Mouse (Mus musculus): ENCODE measurements around the gene Ahcy. TPM values are rescaled to one million over a fixed set of nuclear protein-coding genes. Genes with fewer than 3 reads are reported as not detected.

Gene Ahcy
- polyA plus RNA-seq, 1 experiment from 2014 or later = 30.9 TPM

DNA sequence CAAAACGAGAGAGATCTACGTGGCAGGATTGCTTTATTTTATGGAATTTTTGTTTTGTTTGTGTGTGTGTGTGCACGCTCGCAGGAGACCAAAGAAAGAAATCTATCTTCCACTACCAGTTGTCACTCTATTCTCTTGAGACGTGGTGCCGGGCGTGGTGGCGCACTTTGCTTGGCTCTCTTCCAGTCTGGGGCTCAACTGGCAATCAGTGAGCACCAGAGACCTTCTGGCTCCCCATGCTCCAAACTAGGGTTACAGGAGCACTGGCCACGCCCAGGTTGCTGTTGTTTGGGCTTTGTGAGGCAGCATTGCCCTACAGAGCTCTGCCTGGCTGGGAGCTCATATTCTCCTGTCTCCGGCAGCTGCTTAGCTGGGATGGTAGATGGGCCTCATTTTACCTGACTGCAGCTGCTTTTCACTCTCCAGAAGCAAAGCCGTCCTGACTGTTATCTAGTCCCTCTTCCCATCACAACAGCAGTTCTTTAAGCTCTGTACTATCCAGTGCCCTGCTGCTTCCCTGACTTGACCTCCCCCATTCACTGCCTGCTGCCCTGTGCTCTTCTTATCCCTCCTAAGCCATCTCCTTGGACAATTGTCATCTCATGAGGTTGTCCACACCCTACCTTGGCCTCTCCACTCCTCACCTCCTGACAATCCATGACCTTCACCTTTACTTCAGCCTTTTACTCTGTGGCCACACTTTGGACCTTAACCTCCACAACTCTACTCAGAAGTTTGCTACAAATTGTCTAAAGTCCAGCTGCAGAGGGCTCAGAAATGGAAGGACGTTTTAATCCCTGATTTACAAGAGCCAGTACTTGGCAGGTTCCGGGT lies 16.8 kb upstream of the Ahcy start:
- Histone ChIP-seq H3K9me3 (replicated peaks) (no peaks in the 10 kb centered on the region), H3K4me2 (no peak overlapping the region), H3K27me3 (replicated peaks) (no peaks in the 10 kb centered on the region), H3K4me3 (replicated peaks) (no peak overlapping the region), H3K27ac (replicated peaks) (no peak overlapping the region), H3K9ac (replicated peaks) (no peak overlapping the region), H3K36me3 (no peaks in the 10 kb centered on the region), H3K4me1 (0 out of 2 replicates have a peak, but pooled peaks cover 2% of the 10 kb centered on the region)
- WGBS = 55% methylated on average over 13 of the region's 13 CpGs
- no peak for ATAC-seq (ENCODE audit: low FRiP score)

DNA sequence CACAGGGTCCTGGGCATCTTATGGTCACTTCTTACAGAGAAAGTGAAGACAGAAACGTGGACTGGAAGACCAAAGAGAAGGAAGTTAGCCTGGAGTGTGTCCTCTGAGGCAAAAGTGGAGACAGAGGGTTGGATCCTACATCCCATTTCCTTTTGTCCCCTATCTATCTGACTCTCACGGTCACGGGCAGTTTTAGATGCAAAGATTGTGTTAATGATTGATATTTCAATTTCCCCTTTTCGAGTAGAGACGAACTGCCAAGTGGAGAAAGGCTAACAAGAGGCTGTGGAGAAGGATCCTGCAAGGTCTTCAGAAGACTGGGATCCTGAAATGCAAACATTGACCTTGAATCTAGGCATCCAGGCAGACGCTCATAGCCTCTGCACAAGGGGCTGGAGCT lies 14.0 kb upstream of the Ahcy start:
- WGBS = 85% methylated on average over 6 of the region's 6 CpGs
- no peak overlapping the region for H3K27ac ChIP-seq (replicated peaks)
- H3K4me2 ChIP-seq = no peak overlapping the region
- no peak overlapping the region for H3K9ac ChIP-seq (replicated peaks)
- no peaks in the 10 kb centered on the region for H3K9me3 ChIP-seq (replicated peaks)
- H3K36me3 ChIP-seq = no peaks in the 10 kb centered on the region
- no peaks in the 10 kb centered on the region for H3K27me3 ChIP-seq (replicated peaks)
- no peak overlapping the region for H3K4me3 ChIP-seq (replicated peaks)
- no peak for ATAC-seq (ENCODE audit: low FRiP score)
- 0 out of 2 replicates have a peak, but pooled peaks cover 2% of the 10 kb centered on the region for H3K4me1 ChIP-seq

DNA sequence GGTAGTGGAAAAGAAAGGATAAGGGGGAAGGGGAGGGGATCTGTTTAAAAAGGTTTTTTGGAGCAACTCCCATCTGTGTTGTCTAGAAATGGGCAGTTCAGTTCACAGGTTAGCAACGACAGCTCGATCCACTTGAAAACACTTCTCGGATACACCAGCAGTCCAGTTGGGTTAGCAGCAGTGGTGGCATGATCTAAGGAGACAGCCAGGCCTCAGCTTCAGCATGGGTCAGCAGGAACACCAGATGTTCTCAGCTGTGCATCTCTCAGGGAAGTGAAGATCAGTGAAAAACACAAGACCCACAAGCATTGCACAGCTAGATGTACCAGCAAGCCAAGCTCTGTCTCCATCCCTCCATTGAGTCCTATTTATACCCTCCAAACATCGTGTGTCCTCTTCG lies 12.0 kb upstream of the Ahcy start:
- Histone ChIP-seq H3K4me2 (no peak overlapping the region), H3K9me3 (replicated peaks) (no peaks in the 10 kb centered on the region), H3K4me3 (replicated peaks) (no peak overlapping the region), H3K27ac (replicated peaks) (no peak overlapping the region), H3K27me3 (replicated peaks) (no peaks in the 10 kb centered on the region), H3K36me3 (no peaks in the 10 kb centered on the region), H3K9ac (replicated peaks) (no peak overlapping the region), H3K4me1 (0 out of 2 replicates have a peak, but pooled peaks cover 2% of the 10 kb centered on the region)
- WGBS = 87% methylated on average over 5 of the region's 5 CpGs
- no peak for ATAC-seq (ENCODE audit: low FRiP score)

DNA sequence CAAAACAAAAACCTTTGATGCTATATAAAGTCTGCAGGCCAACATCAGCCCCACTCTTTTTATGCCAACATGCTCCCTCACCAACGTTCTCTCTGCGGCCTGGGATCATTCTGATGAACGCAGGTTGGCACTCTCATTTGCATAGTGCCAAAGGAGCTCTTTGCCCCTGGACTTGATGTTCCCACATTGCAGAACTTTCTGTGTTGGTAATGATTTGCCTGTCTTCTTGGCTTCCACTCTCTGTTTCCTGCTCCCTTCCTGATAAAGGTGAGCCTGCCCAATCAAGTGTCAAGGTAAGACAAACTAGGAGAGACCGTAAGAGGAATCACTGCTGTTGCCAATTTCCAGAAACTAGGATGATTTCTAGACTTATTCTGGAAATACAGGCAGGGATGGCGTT lies 10.2 kb upstream of the Ahcy start:
- no peaks in the 10 kb centered on the region for H3K27me3 ChIP-seq (replicated peaks)
- no peak overlapping the region for H3K4me2 ChIP-seq
- H3K36me3 ChIP-seq = no peaks in the 10 kb centered on the region
- no peak overlapping the region for H3K9ac ChIP-seq (replicated peaks)
- 90% methylated on average over 5 of the region's 5 CpGs for WGBS
- H3K27ac ChIP-seq (replicated peaks) = no peak overlapping the region
- ATAC-seq (ENCODE audit: low FRiP score) = no peak
- H3K9me3 ChIP-seq (replicated peaks) = no peaks in the 10 kb centered on the region
- H3K4me1 ChIP-seq = no peaks in the 10 kb centered on the region
- H3K4me3 ChIP-seq (replicated peaks) = no peak overlapping the region

DNA sequence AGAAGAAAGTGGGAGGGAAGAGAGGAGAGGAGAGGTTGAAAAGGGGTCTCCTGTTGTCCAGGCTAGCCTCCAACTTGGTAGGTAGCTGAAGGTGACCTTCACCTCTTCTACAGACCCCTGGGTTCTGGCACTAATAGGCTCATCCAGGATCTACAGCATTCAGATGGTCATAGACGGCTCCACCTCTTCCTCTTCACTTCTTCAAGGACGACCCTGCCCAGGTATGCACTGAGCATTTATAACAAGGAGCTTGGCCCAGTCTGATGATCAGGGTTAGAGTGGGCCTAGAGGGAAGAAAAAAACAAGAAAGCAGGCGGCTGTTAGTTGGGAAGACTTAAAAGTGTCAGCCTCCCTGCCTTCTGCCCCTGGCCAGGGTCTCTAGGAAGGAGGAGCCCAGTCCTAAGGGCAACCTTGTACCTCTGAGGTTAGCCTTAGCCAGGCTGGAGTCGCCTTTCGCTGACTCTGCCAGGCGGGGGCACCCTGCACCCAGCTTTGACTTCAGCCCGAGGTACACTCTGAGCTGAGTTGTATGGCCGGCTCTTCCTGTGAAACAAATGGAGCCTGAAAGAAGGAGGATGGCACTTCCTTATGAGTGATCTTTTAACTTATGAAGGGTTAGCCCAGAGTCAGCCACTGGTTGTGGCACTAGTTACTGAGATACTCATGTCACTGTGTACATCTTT lies 8.0 kb upstream of the Ahcy start:
- H3K9me3 ChIP-seq (replicated peaks) = no peaks in the 10 kb centered on the region
- no peak overlapping the region for H3K27ac ChIP-seq (replicated peaks)
- no peak overlapping the region for H3K4me2 ChIP-seq
- no peaks in the 10 kb centered on the region for H3K4me1 ChIP-seq
- 20% methylated on average over 8 of the region's 8 CpGs for WGBS
- H3K9ac ChIP-seq (replicated peaks) = no peak overlapping the region
- no peak overlapping the region for H3K4me3 ChIP-seq (replicated peaks)
- no peaks in the 10 kb centered on the region for H3K36me3 ChIP-seq
- H3K27me3 ChIP-seq (replicated peaks) = no peaks in the 10 kb centered on the region
- no peak for ATAC-seq (ENCODE audit: low FRiP score)

DNA sequence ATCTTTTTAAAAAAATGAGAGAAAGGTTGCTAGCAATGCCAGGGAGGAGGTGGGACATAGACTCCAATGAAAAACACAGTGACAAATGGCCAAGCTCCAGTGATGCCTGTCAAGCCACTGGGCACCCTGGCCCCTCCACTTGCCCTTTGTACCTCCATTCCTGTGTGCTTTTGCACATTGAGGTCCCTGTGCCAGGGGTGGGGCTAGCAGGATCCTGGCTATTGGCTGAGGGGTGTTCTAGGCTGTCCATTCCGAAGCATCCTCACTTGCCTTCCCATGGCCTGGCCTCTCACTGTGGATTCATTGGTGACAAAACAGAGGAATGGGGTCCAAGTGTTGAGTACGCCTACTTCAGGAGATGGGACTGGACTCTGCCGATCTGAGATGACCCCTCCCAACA lies 6.8 kb upstream of the Ahcy start:
- ATAC-seq (ENCODE audit: low FRiP score) = no peak
- no peaks in the 10 kb centered on the region for H3K36me3 ChIP-seq
- no peak overlapping the region for H3K9ac ChIP-seq (replicated peaks)
- no peaks in the 10 kb centered on the region for H3K4me1 ChIP-seq
- H3K4me3 ChIP-seq (replicated peaks) = no peak overlapping the region
- WGBS = 96% methylated on average over 3 of the region's 3 CpGs
- H3K27ac ChIP-seq (replicated peaks) = no peak overlapping the region
- H3K27me3 ChIP-seq (replicated peaks) = no peaks in the 10 kb centered on the region
- H3K4me2 ChIP-seq = no peak overlapping the region
- H3K9me3 ChIP-seq (replicated peaks) = no peaks in the 10 kb centered on the region

DNA sequence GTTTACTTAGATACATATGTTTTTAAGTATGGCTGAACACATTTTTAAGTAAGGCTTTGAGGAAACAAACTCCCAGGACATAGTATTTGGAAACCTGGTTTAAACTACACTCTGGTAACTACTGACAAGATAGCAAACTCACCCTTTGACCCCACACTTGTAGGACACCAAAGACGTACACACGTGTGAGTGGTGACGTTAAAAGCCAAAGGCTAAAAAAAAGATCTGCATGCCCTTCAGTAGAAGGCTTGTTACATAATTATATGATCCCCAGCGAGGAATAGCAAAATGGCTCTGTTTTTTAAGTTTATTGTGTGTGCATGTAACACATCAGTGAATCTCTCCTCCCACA lies 5.9 kb upstream of the Ahcy start:
- no peaks in the 10 kb centered on the region for H3K27me3 ChIP-seq (replicated peaks)
- no peak overlapping the region for H3K4me2 ChIP-seq
- H3K27ac ChIP-seq (replicated peaks) = no peak overlapping the region
- no peak overlapping the region for H3K4me3 ChIP-seq (replicated peaks)
- H3K36me3 ChIP-seq = no peaks in the 10 kb centered on the region
- WGBS = 74% methylated on average over 4 of the region's 4 CpGs
- no peaks in the 10 kb centered on the region for H3K9me3 ChIP-seq (replicated peaks)
- no peak overlapping the region for H3K9ac ChIP-seq (replicated peaks)
- peaks cover 7% of the 10 kb centered on the region for H3K4me1 ChIP-seq
- ATAC-seq (ENCODE audit: low FRiP score) = no peak

DNA sequence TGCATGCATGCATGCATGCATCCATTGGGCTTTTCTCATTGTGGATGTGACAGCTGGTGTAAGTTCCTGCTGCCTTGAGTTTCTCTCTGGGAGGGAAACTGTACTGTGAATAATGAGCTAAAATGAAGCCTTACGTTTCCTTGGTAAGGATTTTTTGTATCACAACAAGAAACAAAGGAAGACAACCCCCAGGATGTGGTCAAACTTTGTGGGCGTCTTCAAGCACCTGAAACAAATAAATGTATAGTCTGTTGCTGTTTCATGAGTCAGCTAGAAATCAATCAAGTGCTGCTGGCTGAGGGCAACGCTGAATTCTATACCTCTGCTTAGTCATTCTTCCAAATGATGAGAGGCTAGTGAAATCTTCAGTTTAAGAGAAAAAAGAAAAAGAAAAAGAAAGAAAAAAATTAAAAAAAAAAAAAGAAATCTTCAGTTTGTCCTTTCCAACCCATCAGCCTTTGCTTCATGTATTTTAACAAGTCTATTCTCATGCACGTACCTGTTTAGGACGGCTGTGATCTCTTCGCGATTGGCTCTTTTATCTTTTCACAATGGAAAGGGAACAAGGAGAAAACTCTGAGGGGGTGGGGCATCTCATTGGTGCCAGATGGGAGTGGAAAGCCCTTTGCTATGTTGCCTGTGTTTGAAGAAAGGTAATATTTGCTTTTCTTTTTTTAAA lies 5.3 kb upstream of the Ahcy start:
- WGBS = 29% methylated on average over 7 of the region's 7 CpGs
- no peak overlapping the region for H3K4me2 ChIP-seq
- H3K9ac ChIP-seq (replicated peaks) = no peak overlapping the region
- H3K27me3 ChIP-seq (replicated peaks) = no peaks in the 10 kb centered on the region
- no peak overlapping the region for H3K27ac ChIP-seq (replicated peaks)
- peaks cover 12% of the 10 kb centered on the region for H3K4me1 ChIP-seq
- no peak for ATAC-seq (ENCODE audit: low FRiP score)
- no peaks in the 10 kb centered on the region for H3K36me3 ChIP-seq
- H3K9me3 ChIP-seq (replicated peaks) = no peaks in the 10 kb centered on the region
- H3K4me3 ChIP-seq (replicated peaks) = no peak overlapping the region

DNA sequence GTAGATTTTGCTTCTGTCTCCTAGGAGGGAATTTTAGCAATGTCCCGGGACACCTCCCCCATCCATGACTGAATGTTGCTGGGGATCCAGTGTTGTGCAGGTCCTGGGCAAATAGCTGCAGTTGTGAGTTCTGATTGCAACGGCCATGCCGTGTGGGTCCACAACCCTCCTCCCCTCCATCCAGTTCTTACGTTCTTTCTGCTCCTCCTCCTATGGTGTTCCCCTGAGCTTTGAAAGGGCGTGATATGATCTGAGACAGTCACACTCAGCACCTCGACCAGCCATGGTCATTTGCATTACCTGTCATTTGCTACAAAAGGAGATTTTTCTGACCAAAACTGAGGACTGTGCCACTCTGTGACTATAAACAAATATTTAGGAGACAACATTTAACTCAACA lies 1.4 kb upstream of the Ahcy start:
- Histone ChIP-seq H3K9ac (replicated peaks) (no peak overlapping the region), H3K36me3 (no peaks in the 10 kb centered on the region), H3K4me3 (replicated peaks) (no peak overlapping the region), H3K4me2 (peak overlapping the region; percentile 82; the same call in 1 of the 2 replicates), H3K4me1 (peaks cover 27% of the 10 kb centered on the region), H3K9me3 (replicated peaks) (no peaks in the 10 kb centered on the region), H3K27ac (replicated peaks) (no peak overlapping the region), H3K27me3 (replicated peaks) (no peaks in the 10 kb centered on the region)
- 90% methylated on average over 6 of the region's 6 CpGs for WGBS
- ATAC-seq (ENCODE audit: low FRiP score) = no peak

DNA sequence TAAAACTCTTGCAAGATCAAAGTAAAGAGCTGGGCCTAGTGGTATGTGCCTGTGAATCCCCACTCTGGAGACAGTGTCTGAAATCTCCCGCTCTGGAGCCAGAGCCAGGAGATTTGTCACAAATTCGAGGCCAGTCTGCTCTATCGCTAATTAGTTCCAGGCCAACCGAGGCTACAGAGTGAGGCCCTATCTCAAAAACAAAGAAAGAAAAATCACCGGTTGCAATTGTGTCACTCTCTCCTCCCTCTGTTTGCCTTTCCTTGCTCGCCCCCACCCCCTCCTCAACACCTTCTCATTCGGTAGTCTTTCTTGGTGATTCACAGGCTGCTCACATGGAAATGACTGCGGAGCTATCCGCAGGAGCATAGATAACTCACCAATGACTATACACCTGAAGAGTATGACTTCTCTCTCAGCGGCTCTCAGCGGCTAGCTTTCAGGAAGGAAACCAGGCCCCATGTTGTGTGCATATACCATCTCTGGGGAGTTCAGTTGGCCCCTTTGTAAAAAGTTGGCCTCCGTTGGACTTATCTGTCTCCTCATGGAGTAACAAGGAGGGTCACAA lies 551 bp upstream of the Ahcy start:
- H3K36me3 ChIP-seq = no peaks in the 10 kb centered on the region
- H3K27ac ChIP-seq (replicated peaks) = peak overlapping the region; percentile 89
- H3K9ac ChIP-seq (replicated peaks) = peak overlapping the region; percentile 83
- no peaks in the 10 kb centered on the region for H3K27me3 ChIP-seq (replicated peaks)
- WGBS = 17% methylated on average over 12 of the region's 12 CpGs
- peak overlapping the region; percentile 82 for H3K4me2 ChIP-seq
- H3K4me3 ChIP-seq (replicated peaks) = peak overlapping the region; percentile 60
- ATAC-seq (ENCODE audit: low FRiP score) = peak; percentile 19; the same call in 1 of the 2 replicates
- no peaks in the 10 kb centered on the region for H3K9me3 ChIP-seq (replicated peaks)
- peaks cover 27% of the 10 kb centered on the region for H3K4me1 ChIP-seq

DNA sequence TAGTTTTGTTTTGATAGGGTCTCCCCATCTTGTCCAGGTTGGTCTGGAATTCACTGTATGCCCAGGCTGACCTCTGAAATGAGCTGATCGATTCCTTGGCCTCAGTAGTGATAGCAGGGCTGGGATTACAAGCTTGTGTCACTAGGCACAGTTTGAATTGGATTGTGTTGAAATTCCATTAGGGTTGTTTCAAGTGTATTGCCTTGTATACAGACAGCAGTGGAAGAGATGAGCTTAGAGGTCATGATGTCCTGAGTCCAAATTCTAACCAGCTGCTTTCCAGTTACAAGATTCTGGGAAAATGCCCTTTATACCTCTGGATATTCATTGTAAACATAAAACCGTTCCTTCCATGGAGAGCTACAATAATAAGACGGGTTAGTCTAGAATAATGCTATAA lies 950 bp downstream of the Ahcy start:
- ATAC-seq (ENCODE audit: low FRiP score) = no peak
- Histone ChIP-seq H3K9ac (replicated peaks) (peak overlapping the region; percentile 83), H3K4me1 (peaks cover 27% of the 10 kb centered on the region)

More for the DNA sequence above, 950 bp downstream of the Ahcy start:
- 25% methylated on average over 3 of the region's 3 CpGs for WGBS
- H3K36me3 ChIP-seq = peaks cover 2% of the 10 kb centered on the region; the same call in 1 of the 2 replicates
- H3K27ac ChIP-seq (replicated peaks) = peak overlapping the region; percentile 89
- peak overlapping the region; percentile 82 for H3K4me2 ChIP-seq
- no peaks in the 10 kb centered on the region for H3K27me3 ChIP-seq (replicated peaks)
- H3K9me3 ChIP-seq (replicated peaks) = no peaks in the 10 kb centered on the region
- peak overlapping the region; percentile 60 for H3K4me3 ChIP-seq (replicated peaks)

Measured in neural tube, embryonic 15.5 days (tissue).